Mouse (Mus musculus): ENCODE results near the gene Zyg11a. TPM values are rescaled to one million over a fixed set of nuclear protein-coding genes. Genes with fewer than 3 reads are reported as not detected.
"Not testable (repeated sequence)": the region's sequence is repeated elsewhere in the genome, so short reads cannot be mapped to it uniquely, and the experiment has no call there.

Zyg11a gene
- total and polyA plus RNA-seq, 3 experiments = not detected

- H3K27me3 ChIP-seq (ENCODE audit: insufficient read depth, low read length) = peaks cover 9% of the 10 kb centered on the region; the same call in 1 of the 2 replicates
- H3K9me3 ChIP-seq (replicated peaks) = no peaks in the 10 kb centered on the region
- DNase-seq (ENCODE audit: low spot score) (no peak), ATAC-seq (ENCODE audit: extremely low read depth, insufficient number of reproducible peaks, low FRiP score, poor library complexity, severe bottlenecking) (no peak)
- no peak overlapping the region for H3K4me3 ChIP-seq (ENCODE audit: low read depth, low read length)
- H3K4me1 ChIP-seq (ENCODE audit: insufficient read depth, low read depth, low read length) = no peaks in the 10 kb centered on the region
- H3K36me3 ChIP-seq (replicated peaks) = no peaks in the 10 kb centered on the region
- TF ChIP-seq POLR2AphosphoS5 (IDR thresholded peaks at IDR 0.05; ENCODE audit: insufficient replicate concordance, low read depth, low read length) (no peak), GATA1 (IDR thresholded peaks at IDR 0.05; ENCODE audit: borderline replicate concordance, low read length) (no peak), CTCF (IDR thresholded peaks at IDR 0.05; ENCODE audit: low read depth, low read length) (no peak), TAL1 (conservative IDR thresholded peaks at IDR 0.05; ENCODE audit: low read depth, low read length) (no peak), GATA2 (IDR thresholded peaks at IDR 0.05; ENCODE audit: borderline replicate concordance, low read depth, low read length) (no peak)
Observed at GRCm38 (mm10) chr4:108163291-108163690, 54.6 kb downstream of the Zyg11a start.

DNA sequence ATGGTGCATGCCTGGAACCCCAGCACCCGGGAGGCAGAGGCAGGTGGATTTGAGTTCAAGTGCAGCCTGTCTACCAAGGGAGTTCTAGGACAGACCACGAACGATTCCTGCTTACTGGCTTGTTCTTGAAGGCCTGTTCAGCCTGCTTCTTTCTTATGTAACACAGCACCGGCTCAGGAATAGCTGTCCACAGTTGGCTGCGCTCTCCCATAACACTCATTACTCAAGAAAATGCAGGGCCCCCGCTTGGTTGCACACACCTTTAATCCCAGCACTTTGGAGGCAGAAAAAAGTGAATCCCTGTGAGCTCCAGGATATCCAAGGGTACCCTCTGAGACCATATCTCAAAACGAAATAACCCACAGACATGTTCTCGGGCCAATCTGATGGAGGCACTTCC lies 55.9 kb downstream of the Zyg11a start:
- H3K4me1 ChIP-seq (ENCODE audit: insufficient read depth, low read depth, low read length) = no peaks in the 10 kb centered on the region
- no peak for DNase-seq (ENCODE audit: low spot score)
- H3K4me3 ChIP-seq (ENCODE audit: low read depth, low read length) = no peak overlapping the region
- H3K36me3 ChIP-seq (replicated peaks) = no peaks in the 10 kb centered on the region
- peaks cover 6% of the 10 kb centered on the region; the same call in 1 of the 2 replicates for H3K27me3 ChIP-seq (ENCODE audit: insufficient read depth, low read length)
- TF ChIP-seq GATA2 (IDR thresholded peaks at IDR 0.05; ENCODE audit: borderline replicate concordance, low read depth, low read length) (no peak), TAL1 (conservative IDR thresholded peaks at IDR 0.05; ENCODE audit: low read depth, low read length) (no peak), CTCF (IDR thresholded peaks at IDR 0.05; ENCODE audit: low read depth, low read length) (no peak), POLR2AphosphoS5 (IDR thresholded peaks at IDR 0.05; ENCODE audit: insufficient replicate concordance, low read depth, low read length) (no peak), GATA1 (IDR thresholded peaks at IDR 0.05; ENCODE audit: borderline replicate concordance, low read length) (no peak)
- no peak for ATAC-seq (ENCODE audit: extremely low read depth, insufficient number of reproducible peaks, low FRiP score, poor library complexity, severe bottlenecking)
- no peaks in the 10 kb centered on the region for H3K9me3 ChIP-seq (replicated peaks)

DNA sequence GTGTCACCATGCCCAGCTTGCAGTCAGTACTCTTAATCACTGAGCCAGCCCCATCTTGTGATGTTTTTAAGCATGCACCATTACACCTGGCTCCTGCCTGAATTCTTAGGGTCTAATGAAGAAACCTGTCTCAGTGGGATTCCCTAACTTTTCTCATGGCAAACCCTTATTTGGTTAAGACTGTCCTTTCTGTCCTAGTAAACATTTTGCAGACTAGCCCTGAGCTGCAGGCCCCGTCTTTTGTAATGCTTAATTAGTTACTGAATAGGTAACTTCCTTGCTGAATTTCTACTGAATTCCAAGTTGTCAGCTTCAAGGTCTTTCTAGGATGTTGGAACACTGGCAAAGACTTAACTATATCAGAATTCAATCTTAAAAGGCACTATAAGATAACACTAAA lies 62.7 kb downstream of the Zyg11a start:
- ATAC-seq (ENCODE audit: extremely low read depth, insufficient number of reproducible peaks, low FRiP score, poor library complexity, severe bottlenecking); H3K36me3 ChIP-seq (replicated peaks); H3K27me3 ChIP-seq (ENCODE audit: insufficient read depth, low read length); H3K9me3 ChIP-seq (replicated peaks); H3K4me1 ChIP-seq (ENCODE audit: insufficient read depth, low read depth, low read length); DNase-seq (ENCODE audit: low spot score); H3K4me3 ChIP-seq (ENCODE audit: low read depth, low read length): not testable (repeated sequence)

- not testable (repeated sequence) for DNase-seq (ENCODE audit: low spot score); H3K27me3 ChIP-seq (ENCODE audit: insufficient read depth, low read length); H3K36me3 ChIP-seq (replicated peaks); ATAC-seq (ENCODE audit: extremely low read depth, insufficient number of reproducible peaks, low FRiP score, poor library complexity, severe bottlenecking); H3K4me1 ChIP-seq (ENCODE audit: insufficient read depth, low read depth, low read length); H3K9me3 ChIP-seq (replicated peaks); H3K4me3 ChIP-seq (ENCODE audit: low read depth, low read length)
Observed at GRCm38 (mm10) chr4:108145554-108145953, 72.3 kb downstream of the Zyg11a start.

DNA sequence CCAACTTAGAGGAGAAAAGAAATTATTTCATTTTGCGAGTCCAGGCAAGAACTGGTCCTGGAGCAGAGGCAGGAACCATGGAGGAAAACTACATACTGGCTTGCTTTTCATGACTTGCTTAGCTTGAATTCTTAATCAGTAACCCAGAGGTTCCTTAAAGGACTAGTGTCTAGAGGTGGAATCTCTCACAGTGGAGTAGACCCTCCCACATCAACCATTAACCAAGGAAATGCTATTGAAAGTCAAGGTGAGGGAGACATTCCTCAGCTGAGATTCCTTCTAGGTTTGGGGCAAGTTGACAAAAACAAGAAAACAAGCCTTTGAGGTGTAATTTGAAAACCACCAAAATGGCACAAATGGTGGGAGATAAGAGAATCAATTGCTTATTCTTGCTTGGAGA lies 73.0 kb downstream of the Zyg11a start, which contains the start of gene Scp2:
Gene Scp2 (minus strand): TSS at position 119 of the 400 bp plus-strand sequence.
- no peaks in the 10 kb centered on the region for H3K36me3 ChIP-seq (replicated peaks)
- peaks cover 10% of the 10 kb centered on the region; the same call in 1 of the 2 replicates for H3K27me3 ChIP-seq (ENCODE audit: insufficient read depth, low read length)
- DNase-seq (ENCODE audit: low spot score) = no peak
- no peaks in the 10 kb centered on the region for H3K4me1 ChIP-seq (ENCODE audit: insufficient read depth, low read depth, low read length)
- H3K9me3 ChIP-seq (replicated peaks) = peaks cover 5% of the 10 kb centered on the region
- no peak for TF ChIP-seq GATA2 (IDR thresholded peaks at IDR 0.05; ENCODE audit: borderline replicate concordance, low read depth, low read length)
- TF ChIP-seq POLR2AphosphoS5 (IDR thresholded peaks at IDR 0.05; ENCODE audit: insufficient replicate concordance, low read depth, low read length) = no peak
- no peak for TF ChIP-seq CTCF (IDR thresholded peaks at IDR 0.05; ENCODE audit: low read depth, low read length)
- TF ChIP-seq TAL1 (conservative IDR thresholded peaks at IDR 0.05; ENCODE audit: low read depth, low read length) = no peak
- H3K4me3 ChIP-seq (ENCODE audit: low read depth, low read length) = no peak within 1 kb of the TSS
- ATAC-seq (ENCODE audit: extremely low read depth, insufficient number of reproducible peaks, low FRiP score, poor library complexity, severe bottlenecking) = no peak

- peaks cover 5% of the 10 kb centered on the region for H3K9me3 ChIP-seq (replicated peaks)
- peaks cover 10% of the 10 kb centered on the region; the same call in 1 of the 2 replicates for H3K27me3 ChIP-seq (ENCODE audit: insufficient read depth, low read length)
- no peak for ATAC-seq (ENCODE audit: extremely low read depth, insufficient number of reproducible peaks, low FRiP score, poor library complexity, severe bottlenecking)
- no peaks in the 10 kb centered on the region for H3K36me3 ChIP-seq (replicated peaks)
- H3K4me3 ChIP-seq (ENCODE audit: low read depth, low read length) = no peak overlapping the region
- TF ChIP-seq CTCF (IDR thresholded peaks at IDR 0.05; ENCODE audit: low read depth, low read length) = no peak
- TF ChIP-seq POLR2AphosphoS5 (IDR thresholded peaks at IDR 0.05; ENCODE audit: insufficient replicate concordance, low read depth, low read length) = no peak
- no peak for TF ChIP-seq TAL1 (conservative IDR thresholded peaks at IDR 0.05; ENCODE audit: low read depth, low read length)
- TF ChIP-seq GATA1 (IDR thresholded peaks at IDR 0.05; ENCODE audit: borderline replicate concordance, low read length) = no peak
- TF ChIP-seq GATA2 (IDR thresholded peaks at IDR 0.05; ENCODE audit: borderline replicate concordance, low read depth, low read length) = no peak
- H3K4me1 ChIP-seq (ENCODE audit: insufficient read depth, low read depth, low read length) = no peaks in the 10 kb centered on the region
- DNase-seq (ENCODE audit: low spot score) = no peak
Observed at GRCm38 (mm10) chr4:108143778-108144177, 74.1 kb downstream of the Zyg11a start.

DNA sequence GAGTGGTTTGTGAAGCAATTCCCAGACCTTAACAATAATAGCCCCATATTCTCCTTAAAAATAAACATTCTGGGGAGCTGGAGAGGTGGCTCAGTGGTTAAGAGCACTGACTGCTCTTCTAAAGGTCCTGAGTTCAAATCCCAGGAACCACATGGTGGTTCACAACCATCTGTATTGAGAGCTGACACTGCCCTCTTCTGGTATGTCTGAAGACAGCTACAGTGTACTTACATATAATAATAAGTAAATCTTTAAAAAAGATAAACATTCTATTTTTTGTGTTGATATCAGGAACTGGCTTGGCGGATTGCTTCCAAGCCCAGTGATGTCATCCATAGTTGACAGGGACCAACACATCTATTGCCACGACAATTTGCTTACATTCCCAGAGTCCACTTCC lies 74.7 kb downstream of the Zyg11a start:
- not testable (repeated sequence) for H3K27me3 ChIP-seq (ENCODE audit: insufficient read depth, low read length); ATAC-seq (ENCODE audit: extremely low read depth, insufficient number of reproducible peaks, low FRiP score, poor library complexity, severe bottlenecking); H3K36me3 ChIP-seq (replicated peaks); H3K4me3 ChIP-seq (ENCODE audit: low read depth, low read length); H3K4me1 ChIP-seq (ENCODE audit: insufficient read depth, low read depth, low read length); H3K9me3 ChIP-seq (replicated peaks); DNase-seq (ENCODE audit: low spot score)

Data from G1E (cell line).